Mouse (Mus musculus) heart, embryonic 13.5 days (tissue): ENCODE results near the gene Epb41l4b. TPM values are rescaled to one million over a fixed set of nuclear protein-coding genes. Genes with fewer than 3 reads are reported as not detected.
A peak's percentile ranks its signal among the peaks of the same experiment; 100 is the strongest.

Experiments
- ATAC-seq: fragments of 200-750 bp; cut with Nextera tagmentation; 2 replicates; pipeline ENCODE4 v1.8.0; 2017; ENCODE audit warnings: moderate TSS enrichment; ENCODE audit not compliant: insufficient number of reproducible peaks, low FRiP score, low TSS enrichment; ENCODE audit errors: extremely low read depth
- H3K27ac ChIP-seq: fragments of 300-500 bp; sonication (generic); replicated peaks from 2 replicates; pipeline ENCODE4 v1.5.1; 2015; ENCODE audit warnings: moderate library complexity, mild to moderate bottlenecking, inconsistent platforms
- H3K27me3 ChIP-seq: fragments of 300-500 bp; sonication (generic); replicated peaks from 2 replicates; pipeline ENCODE4 v1.6.1; 2015; ENCODE audit warnings: mild to moderate bottlenecking, inconsistent platforms
- H3K36me3 ChIP-seq: fragments of 300-500 bp; sonication (generic); 2 replicates; pipeline ENCODE4 v1.6.1; 2015; ENCODE audit warnings: mild to moderate bottlenecking, inconsistent platforms
- H3K4me1 ChIP-seq: fragments of 300-500 bp; sonication (generic); 2 replicates; pipeline ENCODE4 v1.6.1; 2015; ENCODE audit warnings: inconsistent platforms
- H3K4me2 ChIP-seq: fragments of 300-500 bp; sonication (generic); 2 replicates; pipeline ENCODE4 v1.6.1; 2015; ENCODE audit warnings: inconsistent platforms, mild to moderate bottlenecking, moderate library complexity
- H3K4me3 ChIP-seq: fragments of 300-500 bp; sonication (generic); 2 replicates; pipeline ENCODE4 v1.5.1; 2015; ENCODE audit warnings: moderate library complexity, mild to moderate bottlenecking, inconsistent platforms
- H3K9ac ChIP-seq: fragments of 300-500 bp; sonication (generic); 2 replicates; pipeline ENCODE4 v1.6.1; 2015; ENCODE audit warnings: inconsistent platforms, mild to moderate bottlenecking, moderate library complexity
- H3K9me3 ChIP-seq: fragments of 300-500 bp; sonication (generic); 2 replicates; pipeline ENCODE4 v1.6.1; 2016; ENCODE audit warnings: inconsistent platforms
- WGBS: fragments of 180-500 bp; shearing (Covaris S2); methylation state at CpG from one replicate; pipeline ENCODE4 v1.1.7; 2015; ENCODE audit warnings: mixed read lengths; 5-methylcytosine and 5-hydroxymethylcytosine counted together
- polyA plus RNA-seq: library from polyadenylated mRNA; unstranded; fragments of >200 nt; fragmentation: Nextera tagmentation; extraction: Ambion mirVana; gene quantifications from 2 replicates; pipeline ENCODE4 v1.2.1, GENCODE M21; 2015

Epb41l4b gene
- polyA plus RNA-seq, 1 experiment from 2014 or later = 0.64 TPM

DNA sequence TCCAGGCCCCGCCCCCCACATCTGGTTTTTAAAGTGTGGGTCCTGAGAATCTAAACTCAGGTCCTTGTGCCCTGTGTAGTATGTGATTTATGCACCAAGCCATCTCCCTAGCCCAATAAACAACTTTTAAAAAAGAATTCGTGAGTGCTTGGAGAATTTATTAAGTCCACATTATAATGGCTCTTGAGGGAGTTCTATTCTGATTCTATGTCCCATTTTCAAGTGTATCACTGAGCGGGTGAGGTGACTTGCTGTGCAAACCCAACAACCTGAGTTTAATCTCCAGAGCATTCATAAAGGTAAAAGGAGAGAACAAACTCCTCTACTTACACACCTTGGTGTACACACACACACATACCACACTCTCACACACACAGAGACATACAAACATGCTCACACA lies 25.4 kb upstream of the Epb41l4b start:
- no peak for ATAC-seq
- Histone ChIP-seq H3K4me2 (no peak overlapping the region), H3K27ac (no peak overlapping the region), H3K4me1 (peaks cover 33% of the 10 kb centered on the region), H3K9ac (no peak overlapping the region), H3K4me3 (no peak overlapping the region), H3K36me3 (no peaks in the 10 kb centered on the region), H3K27me3 (no peaks in the 10 kb centered on the region; the same call in 1 of the 2 replicates), H3K9me3 (no peaks in the 10 kb centered on the region)
- WGBS = 75% methylated on average over 3 of the region's 3 CpGs

DNA sequence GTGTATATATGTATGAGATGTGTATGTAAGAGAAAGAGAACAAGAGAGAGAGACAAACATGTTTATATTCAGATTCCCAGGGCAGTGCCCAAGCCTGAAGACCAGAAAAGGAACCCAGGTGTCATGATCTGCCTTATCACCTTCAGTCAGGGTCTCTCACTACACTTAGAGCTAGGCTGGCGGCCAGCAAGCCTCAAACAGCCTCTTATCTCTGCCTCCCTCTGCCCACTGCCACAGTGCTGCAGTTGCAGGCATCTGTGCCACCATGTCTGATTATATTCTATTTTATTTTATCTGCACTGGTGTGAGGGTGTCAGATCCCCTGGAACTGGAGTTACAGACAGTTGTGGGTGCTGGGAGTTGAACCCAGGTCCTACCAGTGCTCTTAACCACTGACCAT lies 25.0 kb upstream of the Epb41l4b start:
- H3K4me3 ChIP-seq = no peak overlapping the region
- no peak overlapping the region for H3K27ac ChIP-seq
- no peaks in the 10 kb centered on the region for H3K36me3 ChIP-seq
- H3K4me2 ChIP-seq = no peak overlapping the region
- H3K9me3 ChIP-seq = no peaks in the 10 kb centered on the region
- no peak for ATAC-seq
- WGBS = 33% methylated on average over 1 of the region's 1 CpGs
- no peaks in the 10 kb centered on the region; the same call in 1 of the 2 replicates for H3K27me3 ChIP-seq
- H3K9ac ChIP-seq = no peak overlapping the region
- peaks cover 31% of the 10 kb centered on the region for H3K4me1 ChIP-seq

DNA sequence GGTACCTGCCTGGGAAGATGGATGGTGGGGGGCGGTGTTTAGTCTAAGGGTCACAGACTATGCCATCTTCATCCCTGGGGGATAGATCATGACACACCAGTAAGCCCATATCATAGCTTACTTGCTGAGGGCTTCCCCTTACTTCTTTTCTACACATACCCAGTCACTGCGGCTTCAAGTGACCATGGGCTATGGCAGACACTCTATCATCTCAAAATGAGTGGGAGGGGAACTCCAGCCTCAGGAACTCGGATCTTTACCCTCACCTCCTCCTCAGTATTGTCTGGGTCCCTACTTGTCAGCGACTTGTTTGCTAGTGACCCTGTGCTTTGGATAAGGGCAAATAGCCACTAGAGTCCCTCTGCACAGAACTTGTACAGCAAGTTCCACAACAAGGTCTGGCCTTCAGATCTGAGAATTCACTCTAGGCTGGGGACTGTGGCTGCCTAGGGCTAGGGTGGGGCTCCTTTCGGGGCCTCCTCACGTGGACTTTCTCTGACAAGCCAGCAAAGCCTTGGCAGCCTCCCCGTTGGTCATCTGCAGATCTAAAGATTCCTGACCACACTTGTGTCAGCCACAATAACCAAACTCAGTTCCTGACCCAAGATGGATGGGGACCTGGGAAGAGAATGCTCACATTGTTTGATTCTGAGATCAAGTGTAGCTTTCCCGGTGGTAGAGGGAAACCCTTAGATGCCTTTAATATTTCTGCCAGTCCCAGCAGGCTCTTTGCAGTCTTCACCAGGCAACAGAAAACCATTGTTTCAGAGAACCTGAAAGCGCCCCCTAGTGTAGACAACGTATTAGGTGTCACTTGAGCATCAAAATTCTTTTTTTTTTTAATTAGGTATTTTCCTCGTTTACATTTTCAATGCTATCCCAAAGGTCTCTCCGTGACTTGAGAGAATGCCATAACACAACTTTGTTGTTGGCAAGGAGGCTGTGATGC lies 24.0 kb upstream of the Epb41l4b start:
- H3K9ac ChIP-seq = no peak overlapping the region
- 54% methylated on average over 12 of the region's 12 CpGs for WGBS
- H3K9me3 ChIP-seq = no peaks in the 10 kb centered on the region
- H3K4me2 ChIP-seq = no peak overlapping the region
- no peak for ATAC-seq
- H3K27ac ChIP-seq = no peak overlapping the region
- H3K4me3 ChIP-seq = no peak overlapping the region
- H3K4me1 ChIP-seq = peaks cover 21% of the 10 kb centered on the region
- no peaks in the 10 kb centered on the region; the same call in 1 of the 2 replicates for H3K27me3 ChIP-seq
- no peaks in the 10 kb centered on the region for H3K36me3 ChIP-seq

DNA sequence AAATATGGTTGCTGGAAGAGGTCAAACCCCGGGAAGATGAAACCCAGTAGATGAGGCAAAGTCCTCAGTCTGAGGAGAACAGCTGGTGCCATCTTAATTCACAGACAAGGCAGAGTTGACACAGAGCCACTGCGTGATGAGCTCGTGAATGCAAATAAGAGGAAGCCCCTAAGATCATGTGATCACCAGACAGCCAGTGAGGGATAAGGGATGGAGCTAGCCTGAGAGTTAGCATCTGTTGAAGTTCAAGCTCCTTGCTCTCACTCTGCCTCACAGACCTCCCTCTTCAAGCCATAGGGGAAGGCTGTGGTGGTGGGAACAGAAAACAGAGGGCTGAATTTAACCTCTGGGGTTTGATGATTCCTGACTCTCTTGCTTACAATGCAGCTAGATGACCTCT lies 22.4 kb upstream of the Epb41l4b start:
- Histone ChIP-seq H3K4me3 (no peak overlapping the region), H3K27me3 (no peaks in the 10 kb centered on the region; the same call in 1 of the 2 replicates), H3K4me1 (peaks cover 10% of the 10 kb centered on the region), H3K9ac (no peak overlapping the region), H3K9me3 (no peaks in the 10 kb centered on the region), H3K27ac (no peak overlapping the region), H3K4me2 (no peak overlapping the region), H3K36me3 (no peaks in the 10 kb centered on the region)
- 57% methylated on average over 3 of the region's 3 CpGs for whole genome bisulfite sequencing
- no peak for ATAC-seq

DNA sequence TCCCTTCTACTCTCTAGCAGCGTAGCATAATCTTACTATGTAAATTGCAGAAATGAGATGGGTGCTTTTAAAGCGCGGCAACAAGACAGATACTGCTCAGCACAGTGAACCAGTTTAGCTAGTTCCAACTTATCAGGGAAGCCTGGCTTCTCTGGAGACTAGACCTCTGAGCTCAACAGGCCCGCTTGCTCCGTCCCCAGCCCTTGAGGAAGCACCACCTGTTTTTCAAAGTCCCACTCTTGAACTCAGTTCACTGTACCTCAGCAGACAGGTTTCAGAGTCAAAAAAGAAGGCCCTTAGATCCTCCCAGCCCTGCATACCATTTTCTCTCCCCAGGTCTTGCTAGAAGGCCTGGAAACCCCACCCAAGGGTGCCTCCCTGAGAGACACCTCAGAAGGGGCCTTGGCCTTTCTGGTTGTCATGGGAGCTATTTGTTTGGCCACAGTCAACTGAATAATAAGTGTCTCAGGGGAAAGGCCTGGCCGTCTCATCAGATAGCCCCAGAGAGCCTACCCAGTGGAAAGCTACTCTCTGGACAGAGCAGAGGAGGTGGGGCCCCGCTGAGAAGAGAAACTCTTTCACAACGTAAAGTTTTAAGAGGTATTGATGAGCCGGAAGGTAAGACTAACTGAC lies 21.5 kb upstream of the Epb41l4b start:
- H3K36me3 ChIP-seq = no peaks in the 10 kb centered on the region
- H3K27me3 ChIP-seq = no peaks in the 10 kb centered on the region; the same call in 1 of the 2 replicates
- no peak overlapping the region for H3K4me2 ChIP-seq
- H3K27ac ChIP-seq = no peak overlapping the region
- WGBS = 75% methylated on average over 9 of the region's 9 CpGs
- no peak overlapping the region for H3K4me3 ChIP-seq
- peaks cover 10% of the 10 kb centered on the region for H3K4me1 ChIP-seq
- no peak for ATAC-seq
- no peak overlapping the region for H3K9ac ChIP-seq
- no peaks in the 10 kb centered on the region for H3K9me3 ChIP-seq

DNA sequence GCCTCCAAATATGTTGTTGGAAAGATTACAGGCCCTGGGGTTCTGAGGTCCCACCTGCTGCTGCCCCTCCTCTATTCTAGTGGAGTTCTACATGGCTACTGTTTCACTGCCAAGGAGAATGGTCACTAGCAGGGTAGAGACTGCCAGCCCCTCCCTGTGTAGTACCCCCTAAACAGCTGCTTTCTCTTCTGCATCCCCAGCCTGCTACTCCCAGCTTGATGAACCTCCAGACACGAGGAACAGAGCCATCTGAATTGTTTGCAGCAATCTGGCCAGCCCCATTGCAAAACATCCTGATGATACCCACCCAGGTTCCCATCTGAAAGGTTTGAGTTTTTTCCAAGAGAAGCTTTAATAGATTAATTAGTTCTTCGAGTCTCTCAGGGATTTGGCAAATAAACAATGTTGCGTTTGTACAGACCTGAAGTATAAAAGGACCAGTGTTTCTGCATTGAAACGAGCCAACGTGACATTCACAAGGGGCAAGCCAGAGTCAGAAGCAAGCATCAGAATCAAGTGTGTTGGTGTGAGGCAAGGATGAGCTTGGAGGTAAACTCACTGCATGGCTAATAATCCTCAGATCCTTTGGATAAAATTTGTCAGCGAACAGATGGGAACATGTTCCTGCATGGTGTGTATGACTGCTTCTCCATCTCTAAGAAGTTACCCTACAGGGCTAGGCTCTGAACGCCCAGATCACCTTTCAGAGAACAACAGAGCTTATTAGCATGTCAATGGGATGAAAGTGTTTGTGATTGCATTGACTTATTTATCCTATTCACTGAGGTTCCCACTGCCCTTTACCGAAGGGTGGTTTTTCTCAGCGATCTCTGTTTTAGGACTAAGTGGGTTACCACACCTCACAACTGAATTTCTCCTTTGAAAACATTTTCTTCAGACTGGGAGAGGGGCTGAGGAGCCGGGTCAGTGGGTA lies 19.8 kb upstream of the Epb41l4b start:
- Histone ChIP-seq H3K9me3 (no peaks in the 10 kb centered on the region), H3K4me1 (peaks cover 5% of the 10 kb centered on the region), H3K27me3 (no peaks in the 10 kb centered on the region; the same call in 1 of the 2 replicates), H3K4me3 (no peak overlapping the region), H3K27ac (no peak overlapping the region), H3K4me2 (no peak overlapping the region), H3K9ac (no peak overlapping the region), H3K36me3 (no peaks in the 10 kb centered on the region)
- ATAC-seq = no peak
- 49% methylated on average over 10 of the region's 10 CpGs for WGBS

DNA sequence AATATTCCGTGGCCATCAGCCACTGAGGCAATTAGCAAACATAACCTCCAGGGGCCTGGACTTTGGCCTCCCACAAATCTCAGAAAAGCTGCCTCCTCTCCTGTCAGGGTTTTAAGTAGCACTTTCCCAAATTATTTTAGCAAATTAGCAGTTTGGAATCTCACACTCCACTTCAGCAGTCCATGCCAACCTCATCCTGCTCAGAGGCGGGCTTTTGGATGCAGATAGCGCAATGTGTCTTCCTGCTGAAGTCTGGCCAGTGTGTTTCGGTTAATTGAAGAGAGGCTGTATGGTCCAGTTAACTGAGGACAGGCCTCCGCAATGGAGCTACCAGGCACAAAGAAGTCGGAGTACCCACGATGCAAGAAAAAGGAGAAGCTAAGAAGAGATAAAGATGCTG lies 17.3 kb upstream of the Epb41l4b start:
- Histone ChIP-seq H3K9me3 (no peaks in the 10 kb centered on the region), H3K27me3 (no peaks in the 10 kb centered on the region; the same call in 1 of the 2 replicates), H3K9ac (no peak overlapping the region), H3K36me3 (no peaks in the 10 kb centered on the region), H3K4me3 (no peak overlapping the region), H3K4me1 (no peaks in the 10 kb centered on the region), H3K27ac (no peak overlapping the region), H3K4me2 (no peak overlapping the region)
- no peak for ATAC-seq
- WGBS = 79% methylated on average over 7 of the region's 7 CpGs

DNA sequence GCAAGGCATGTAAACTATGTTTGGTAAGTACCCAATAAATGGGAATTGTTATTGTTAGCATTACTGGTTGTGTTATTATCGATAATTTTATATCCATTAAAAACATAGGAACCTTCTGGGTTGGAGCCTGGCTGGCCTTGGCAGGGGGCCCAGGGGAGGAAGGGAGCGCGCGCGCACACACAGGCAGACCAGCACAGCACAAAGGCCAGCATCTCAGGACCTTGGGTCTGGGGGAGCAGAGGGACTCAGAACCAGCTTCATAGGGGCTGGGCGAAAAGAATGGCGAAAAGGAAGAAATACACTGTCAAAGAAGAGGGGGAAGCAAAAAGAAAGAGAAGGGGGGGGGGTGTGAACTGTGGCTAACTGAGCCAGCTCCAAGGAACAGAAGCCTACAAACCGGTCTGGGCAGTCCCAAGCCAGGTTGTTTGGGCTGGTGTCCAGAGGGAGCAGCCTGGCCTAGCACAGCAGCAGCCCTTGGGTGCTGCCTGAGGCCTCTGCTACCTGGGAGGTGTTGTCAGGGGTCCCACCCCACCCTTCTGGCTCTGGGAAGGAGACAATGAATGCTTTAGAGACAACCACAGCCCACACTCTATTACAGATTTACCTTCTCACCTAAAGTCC lies 13.4 kb upstream of the Epb41l4b start:
- H3K9ac ChIP-seq = no peak overlapping the region
- H3K36me3 ChIP-seq = no peaks in the 10 kb centered on the region
- no peaks in the 10 kb centered on the region for H3K27me3 ChIP-seq
- no peak overlapping the region for H3K4me2 ChIP-seq
- H3K4me3 ChIP-seq = no peak overlapping the region
- no peaks in the 10 kb centered on the region for H3K9me3 ChIP-seq
- peaks cover 13% of the 10 kb centered on the region for H3K4me1 ChIP-seq
- WGBS = 80% methylated on average over 8 of the region's 8 CpGs
- ATAC-seq = no peak
- no peak overlapping the region for H3K27ac ChIP-seq

DNA sequence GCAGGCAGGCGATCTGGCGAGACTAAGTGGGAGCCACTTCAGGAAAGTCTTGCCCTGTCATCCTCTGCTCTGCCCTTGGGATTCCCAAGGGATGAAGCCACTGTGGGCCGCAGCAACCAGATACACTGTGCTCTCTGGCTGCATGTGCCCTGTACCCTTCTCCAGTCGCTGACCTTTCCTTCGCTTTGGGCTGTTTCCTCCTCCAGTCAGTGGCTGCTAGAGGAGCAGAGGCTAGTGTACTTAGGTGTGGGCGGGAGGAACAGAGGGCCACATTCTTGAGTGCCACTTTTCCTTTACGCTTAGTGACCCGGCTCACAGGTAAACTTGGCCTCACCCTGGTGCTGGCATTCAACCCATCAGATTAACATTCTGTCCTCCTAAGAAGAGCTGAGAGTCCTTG lies 10.6 kb upstream of the Epb41l4b start:
- Histone ChIP-seq H3K4me2 (peak overlapping the region; percentile 62), H3K4me1 (peaks cover 13% of the 10 kb centered on the region), H3K27ac (peak overlapping the region; percentile 33; the same call in 1 of the 2 replicates), H3K9me3 (no peaks in the 10 kb centered on the region), H3K27me3 (no peaks in the 10 kb centered on the region), H3K9ac (peak overlapping the region; percentile 70), H3K4me3 (peak overlapping the region; percentile 26), H3K36me3 (no peaks in the 10 kb centered on the region)
- WGBS = 38% methylated on average over 8 of the region's 8 CpGs
- no peak for ATAC-seq

DNA sequence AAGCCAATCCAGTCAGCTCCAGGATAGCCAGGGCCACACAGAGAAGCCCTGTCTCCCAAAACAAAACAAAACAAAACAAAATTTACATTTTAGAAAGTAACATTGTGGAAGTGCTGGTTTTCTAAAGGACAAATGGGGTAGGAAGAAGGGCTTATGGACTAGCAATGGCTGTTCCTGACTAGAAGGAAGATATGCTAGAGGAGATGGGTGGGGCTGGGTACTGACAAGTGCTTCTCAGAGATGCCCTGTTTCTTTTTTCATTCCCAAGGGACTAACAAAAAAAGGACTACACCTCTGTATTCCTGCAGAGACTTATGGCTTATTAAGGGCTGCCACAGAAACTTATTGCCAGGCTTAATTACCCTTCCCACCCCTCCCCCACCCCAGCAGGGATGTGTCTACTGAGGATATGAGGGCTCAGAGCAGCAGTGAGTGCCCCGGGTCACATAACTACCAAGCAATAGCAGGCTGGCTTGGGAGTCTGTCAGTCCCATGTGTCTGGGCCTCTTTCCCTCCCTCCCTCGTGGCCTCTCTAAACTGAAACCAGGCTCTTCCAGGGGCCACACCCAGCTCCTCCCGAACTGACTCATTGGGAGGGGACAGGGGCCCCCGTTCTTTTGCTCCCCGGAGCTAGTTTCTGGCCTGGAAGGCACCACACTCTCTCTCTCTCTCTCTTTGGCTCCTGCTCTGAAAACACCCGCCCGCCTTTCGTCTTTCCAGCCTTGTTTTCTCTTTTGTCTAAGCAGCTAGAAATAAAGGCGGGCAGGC lies 10.0 kb upstream of the Epb41l4b start:
- peak overlapping the region; percentile 26 for H3K4me3 ChIP-seq
- H3K36me3 ChIP-seq = no peaks in the 10 kb centered on the region
- peak overlapping the region; percentile 70 for H3K9ac ChIP-seq
- 0 out of 2 replicates have a peak, but pooled peaks have one; percentile 22 for ATAC-seq
- peak overlapping the region; percentile 33; the same call in 1 of the 2 replicates for H3K27ac ChIP-seq
- H3K4me2 ChIP-seq = peak overlapping the region; percentile 62
- WGBS = 14% methylated on average over 9 of the region's 9 CpGs
- H3K9me3 ChIP-seq = no peaks in the 10 kb centered on the region
- peaks cover 13% of the 10 kb centered on the region for H3K4me1 ChIP-seq
- H3K27me3 ChIP-seq = no peaks in the 10 kb centered on the region
